In genomic region chr10:75666451-75667030, GRCm38 (mm10) we compare ENCODE assay signal across 8 mouse cellular contexts. TPM values are rescaled to one million over a fixed set of nuclear protein-coding genes. Genes with fewer than 3 reads are reported as not detected.
DNase-seq lines count a peak whose midpoint lies in the region; ATAC-seq and TF ChIP-seq lines count a peak whose summit lies in the region.

No protein-coding gene starts in this region.

- H3K27ac ChIP-seq in kidney, adult 2 months (ENCODE audit: insufficient read depth, low read depth, low read length): no peak overlapping the region
- peak overlapping the region; percentile 56; the same call in 1 of the 2 replicates for H3K27ac ChIP-seq in intestine, embryonic 16.5 days (ENCODE audit: low read length)
- peak overlapping the region; percentile 94 for H3K27ac ChIP-seq in olfactory bulb, adult 2 months (ENCODE audit: insufficient read depth, low read depth, low read length)

- H3K4me3 ChIP-seq in kidney, adult 2 months (ENCODE audit: insufficient read depth, low read depth, low read length): peak overlapping the region; percentile 62
- peak overlapping the region; percentile 78 for H3K4me3 ChIP-seq in intestine, embryonic 16.5 days (ENCODE audit: low read length)
- peak overlapping the region; percentile 69 for H3K4me3 ChIP-seq in olfactory bulb, adult 2 months (ENCODE audit: insufficient read depth, low read depth, low read length)

- no peak for TF ChIP-seq POLR2A in kidney, adult 2 months (IDR thresholded peaks at IDR 0.05; ENCODE audit: low read depth, low read length)
- no peak for TF ChIP-seq POLR2A in olfactory bulb, adult 2 months (IDR thresholded peaks at IDR 0.05; ENCODE audit: insufficient read depth, low read depth, low read length)

- ATAC-seq in CD4-positive, CD25-positive, alpha-beta regulatory T cell, adult 4 months: peak; percentile 17
- ATAC-seq in intestine, embryonic 16.5 days: no peak
- no peak for ATAC-seq in inflammation-experienced regulatory T-cells, adult 6 months

- H3K27me3 ChIP-seq in kidney, adult 2 months (replicated peaks; ENCODE audit: control insufficient read depth, insufficient read depth, low read length): no peaks in the 10 kb centered on the region
- no peaks in the 10 kb centered on the region for H3K27me3 ChIP-seq in intestine, embryonic 16.5 days (replicated peaks; ENCODE audit: control insufficient read depth, insufficient read depth, low read length)

- no peaks in the 10 kb centered on the region for H3K9me3 ChIP-seq in intestine, embryonic 16.5 days (ENCODE audit: control insufficient read depth, low read length)

- WGBS in kidney, adult 2 months: 68% methylated on average over 4 of the region's 4 CpGs
- WGBS in intestine, embryonic 16.5 days: 48% methylated on average over 4 of the region's 4 CpGs
- 9% methylated on average over 4 of the region's 4 CpGs for WGBS in olfactory bulb, adult 2 months

- no peaks in the 10 kb centered on the region for H3K36me3 ChIP-seq in kidney, adult 2 months (ENCODE audit: control insufficient read depth, insufficient read depth, low read length)
- peaks cover 11% of the 10 kb centered on the region; the same call in 1 of the 2 replicates for H3K36me3 ChIP-seq in intestine, embryonic 16.5 days (ENCODE audit: control insufficient read depth, insufficient read depth, low read length)

- peak overlapping the region; percentile 90 for H3K4me2 ChIP-seq in intestine, embryonic 16.5 days (ENCODE audit: low read depth, low read length)

- peak overlapping the region; percentile 83 for H3K9ac ChIP-seq in intestine, embryonic 16.5 days (ENCODE audit: low read depth, low read length)

- H3K4me1 ChIP-seq in kidney, adult 2 months (ENCODE audit: control insufficient read depth, insufficient read depth, low read length): no peaks in the 10 kb centered on the region
- peaks cover 15% of the 10 kb centered on the region; the same call in 1 of the 2 replicates for H3K4me1 ChIP-seq in intestine, embryonic 16.5 days (ENCODE audit: control insufficient read depth, insufficient read depth, low read length)
- peaks cover 41% of the 10 kb centered on the region for H3K4me1 ChIP-seq in olfactory bulb, adult 2 months (ENCODE audit: control insufficient read depth, insufficient read depth, low read length)

- no peak for DNase-seq in kidney, adult 2 months
- no peak for DNase-seq in kidney, postnatal 10 days
- peak; percentile 68 to 72 for DNase-seq in cerebellum, postnatal 25 days
- no peak for DNase-seq in lung, postnatal 14 days

- TF ChIP-seq CTCF in kidney, adult 2 months (conservative IDR thresholded peaks at IDR 0.05; ENCODE audit: insufficient read depth, insufficient read length, low read depth, low read length): no peak
- no peak for TF ChIP-seq CTCF in olfactory bulb, adult 2 months (IDR thresholded peaks at IDR 0.05; ENCODE audit: insufficient read depth, low read depth, low read length)

RNA-seq across cellular contexts. Expression of gene Susd2, which starts 22.7 kb away (rescaled TPM):
- polyA plus RNA-seq in kidney, adult 2 months (2012; rRNA removed): 193 and 196 TPM in 2 replicates
- 10 to 100 TPM in 1 of 2 experiments, 1 to 10 TPM in 1; 9.2 to 19.4 TPM for polyA plus RNA-seq in CD4-positive, CD25-positive, alpha-beta regulatory T cell, adult 4 months (2017; shearing (Covaris generic))
- polyA plus RNA-seq in intestine, embryonic 16.5 days (2015; fragmentation: Nextera tagmentation; extraction: Ambion mirVana): 19.1 and 23.3 TPM in 2 replicates
- not detected in 2 replicates for polyA plus RNA-seq in olfactory bulb, adult 2 months (2012; ENCODE audit: insufficient read depth, insufficient read length, low replicate concordance, missing spikeins)
- polyA plus RNA-seq in inflammation-experienced regulatory T-cells, adult 6 months (2017; shearing (Covaris generic)): 10 to 100 TPM; 12.4 to 23.2 (median 19.2) TPM

Comparison
In these comparisons a context has a peak if more than half of its experiments do, and no peak if none do; other contexts are left out.
1. DNase-seq: peak in cerebellum, postnatal 25 days (2 of 2); none in kidney, adult 2 months (single experiment), kidney, postnatal 10 days (single experiment) and lung, postnatal 14 days (single experiment).
2. Peak in every context shown above with its lines, with median percentiles within 50 percentile points of each other: H3K4me3 ChIP-seq.